Mouse (Mus musculus) urinary bladder, postnatal 10 days (tissue): ENCODE results near the gene Fer.

ENCODE experiments used
- DNase-seq: peaks from one replicate; pipeline ENCODE4 v3.0.0; 2022; ENCODE audit warnings: low spot score

The Fer gene

GRCm38 (mm10) chr17:64086875-64087608, 224.2 kb downstream of the Fer start:
- no peak for DNase-seq

GRCm38 (mm10) chr17:64087871-64088270, 225.0 kb downstream of the Fer start:
- no peak for DNase-seq

GRCm38 (mm10) chr17:64093716-64094115, 230.9 kb downstream of the Fer start:
- no peak for DNase-seq

- DNase-seq = no peak
Measured at GRCm38 (mm10) chr17:64096811-64097210, 233.9 kb downstream of the Fer start.

GRCm38 (mm10) chr17:64097788-64098359, 235.0 kb downstream of the Fer start:
- no peak for DNase-seq

GRCm38 (mm10) chr17:64099395-64100171, 236.7 kb downstream of the Fer start:
- DNase-seq = no peak

- no peak for DNase-seq
Measured at GRCm38 (mm10) chr17:64100172-64100510, 237.3 kb downstream of the Fer start.

- no peak for DNase-seq
Measured at GRCm38 (mm10) chr17:64108773-64109172, 245.9 kb downstream of the Fer start.

GRCm38 (mm10) chr17:64109871-64110270, 247.0 kb downstream of the Fer start:
- DNase-seq = no peak

- DNase-seq = no peak
Measured at GRCm38 (mm10) chr17:64113625-64114024, 250.8 kb downstream of the Fer start.

- no peak for DNase-seq
Measured at GRCm38 (mm10) chr17:64116762-64117161, 253.9 kb downstream of the Fer start.

GRCm38 (mm10) chr17:64119697-64120288, 256.9 kb downstream of the Fer start:
- no peak for DNase-seq

GRCm38 (mm10) chr17:64122556-64122955, 259.7 kb downstream of the Fer start:
- no peak for DNase-seq

- DNase-seq = no peak
Measured at GRCm38 (mm10) chr17:64123732-64124131, 260.9 kb downstream of the Fer start.

GRCm38 (mm10) chr17:64126904-64127303, 264.0 kb downstream of the Fer start:
- DNase-seq = no peak

- DNase-seq = no peak
Measured at GRCm38 (mm10) chr17:64129750-64130149, 266.9 kb downstream of the Fer start.

GRCm38 (mm10) chr17:64130356-64130755, 267.5 kb downstream of the Fer start:
- DNase-seq = no peak

- DNase-seq = no peak
Measured at GRCm38 (mm10) chr17:64132183-64132582, 269.3 kb downstream of the Fer start.

GRCm38 (mm10) chr17:64135941-64136650, 273.2 kb downstream of the Fer start:
- DNase-seq = no peak

- DNase-seq = no peak
Measured at GRCm38 (mm10) chr17:64138036-64138717, 275.3 kb downstream of the Fer start.

GRCm38 (mm10) chr17:64139231-64139915, 276.5 kb downstream of the Fer start:
- no peak for DNase-seq
